Mouse (Mus musculus): ENCODE data around the gene Ppp1r16b. TPM values are rescaled to one million over a fixed set of nuclear protein-coding genes. Genes with fewer than 3 reads are reported as not detected.

The Ppp1r16b gene
- polyA plus RNA-seq, 1 experiment, result not detected

DNA sequence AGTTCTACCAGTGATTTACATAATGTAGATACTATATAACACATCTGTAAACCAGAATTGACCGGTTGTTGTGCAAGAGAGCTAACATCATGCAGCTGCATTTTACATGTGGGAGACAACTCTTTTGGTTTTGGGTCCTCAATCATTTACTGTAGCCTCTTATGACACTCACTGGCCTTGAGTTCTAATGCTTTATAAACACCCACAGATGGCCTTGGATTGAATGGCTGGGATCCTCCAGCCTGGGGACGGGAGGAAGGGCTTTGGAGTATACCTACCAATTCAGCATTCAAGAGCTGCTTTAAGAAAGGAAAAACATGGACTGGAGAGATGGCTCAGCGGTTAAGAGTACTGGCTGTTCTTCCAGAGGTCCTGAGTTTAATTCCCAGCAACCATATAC is 5.9 kb upstream of the Ppp1r16b start:
- TF ChIP-seq POLR2A (IDR thresholded peaks at IDR 0.05; ENCODE audit: insufficient read depth, low read depth, low read length) (no peak), CTCF (IDR thresholded peaks at IDR 0.05; ENCODE audit: insufficient read depth, low read depth, low read length) (no peak)
- no peak overlapping the region for H3K27ac ChIP-seq (ENCODE audit: insufficient read depth, low read depth, low read length)
- no peaks in the 10 kb centered on the region for H3K4me1 ChIP-seq (ENCODE audit: control insufficient read depth, insufficient read depth, low read length)
- no peak overlapping the region for H3K4me3 ChIP-seq (ENCODE audit: insufficient read depth, low read depth, low read length)
- 89% methylated on average over 3 of the region's 3 CpGs for WGBS

DNA sequence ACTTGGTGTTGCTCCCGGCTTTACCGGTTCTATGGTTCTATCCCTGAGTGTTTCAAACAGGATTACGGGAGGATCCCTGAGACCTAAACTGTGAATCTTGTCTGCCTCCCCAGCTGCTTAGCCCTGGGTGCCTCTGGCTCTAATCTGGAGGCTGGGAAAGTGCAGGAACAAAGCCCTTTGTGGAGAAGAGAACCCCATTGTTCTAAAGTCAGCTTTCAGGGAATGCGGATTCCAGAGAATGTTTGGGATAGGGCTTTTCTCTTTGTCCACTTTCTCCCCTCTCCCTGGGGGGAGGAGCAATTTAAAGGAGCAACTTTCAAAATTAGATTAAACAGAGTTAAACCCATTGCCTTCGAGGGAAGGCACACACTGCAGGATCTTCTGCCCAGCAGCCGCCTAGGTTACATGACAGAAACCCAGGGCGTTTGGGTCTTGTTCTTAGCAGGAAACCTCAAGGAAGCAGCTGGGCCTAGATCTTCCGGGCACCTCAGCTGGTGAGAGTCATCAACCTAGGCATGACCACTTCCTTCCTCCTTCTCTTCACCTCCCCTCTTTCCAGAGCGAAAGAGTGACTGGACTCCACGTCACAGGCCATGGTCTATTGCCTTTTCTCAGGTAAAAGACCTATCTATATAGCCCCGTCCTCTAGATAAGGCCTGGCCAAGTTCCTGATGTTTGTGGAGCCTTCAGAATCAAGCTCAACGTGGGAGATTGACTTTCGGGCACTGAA is 1.0 kb downstream of the Ppp1r16b start:
- 57% methylated on average over 13 of the region's 13 CpGs for WGBS
- H3K4me1 ChIP-seq (ENCODE audit: control insufficient read depth, insufficient read depth, low read length), result peaks cover 30% of the 10 kb centered on the region
- H3K4me3 ChIP-seq (ENCODE audit: insufficient read depth, low read depth, low read length), result no peak overlapping the region
- TF ChIP-seq CTCF (IDR thresholded peaks at IDR 0.05; ENCODE audit: insufficient read depth, low read depth, low read length) (no peak), POLR2A (IDR thresholded peaks at IDR 0.05; ENCODE audit: insufficient read depth, low read depth, low read length) (no peak)
- H3K27ac ChIP-seq (ENCODE audit: insufficient read depth, low read depth, low read length), result peak overlapping the region; percentile 49

DNA sequence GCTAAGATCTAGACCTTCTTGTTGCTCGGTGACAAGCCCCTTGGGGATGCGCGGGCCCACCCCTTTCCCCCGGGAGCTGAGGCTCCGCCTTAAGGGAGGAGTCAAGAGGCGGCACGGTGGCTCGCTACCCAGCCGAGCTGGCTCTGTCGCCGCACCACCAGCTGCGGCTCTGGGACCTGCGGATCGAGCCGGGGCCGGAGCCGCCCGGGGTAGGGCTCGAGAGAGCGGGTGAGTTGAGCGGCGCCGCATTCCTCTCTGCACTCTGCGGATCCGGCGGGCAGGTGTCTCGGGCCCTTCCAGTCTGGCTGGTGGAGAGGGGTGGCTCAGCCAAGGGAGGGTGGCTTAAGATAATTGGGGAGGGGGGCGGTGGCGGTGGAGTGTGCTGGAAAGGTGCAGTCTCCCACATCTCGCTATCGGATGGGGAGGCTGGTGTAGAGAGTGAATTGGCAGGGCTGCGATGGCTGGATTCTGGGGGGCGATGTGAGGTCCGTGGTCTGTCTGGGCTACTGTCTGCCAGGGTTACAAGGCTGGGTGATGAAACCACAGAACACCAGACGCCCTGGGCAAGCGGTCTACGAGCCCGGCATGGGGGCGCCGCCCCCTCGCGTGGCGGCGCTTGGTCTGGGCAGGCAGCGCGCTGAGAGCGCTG is 1.9 kb downstream of the Ppp1r16b start:
- under 1% methylated on average over 47 of the region's 47 CpGs for WGBS
- Histone ChIP-seq H3K27ac (ENCODE audit: insufficient read depth, low read depth, low read length) (peak overlapping the region; percentile 92), H3K4me1 (ENCODE audit: control insufficient read depth, insufficient read depth, low read length) (peaks cover 31% of the 10 kb centered on the region), H3K4me3 (ENCODE audit: insufficient read depth, low read depth, low read length) (peak overlapping the region; percentile 84)
- TF ChIP-seq POLR2A (IDR thresholded peaks at IDR 0.05; ENCODE audit: insufficient read depth, low read depth, low read length) (peak; percentile 98), CTCF (IDR thresholded peaks at IDR 0.05; ENCODE audit: insufficient read depth, low read depth, low read length) (no peak)

DNA sequence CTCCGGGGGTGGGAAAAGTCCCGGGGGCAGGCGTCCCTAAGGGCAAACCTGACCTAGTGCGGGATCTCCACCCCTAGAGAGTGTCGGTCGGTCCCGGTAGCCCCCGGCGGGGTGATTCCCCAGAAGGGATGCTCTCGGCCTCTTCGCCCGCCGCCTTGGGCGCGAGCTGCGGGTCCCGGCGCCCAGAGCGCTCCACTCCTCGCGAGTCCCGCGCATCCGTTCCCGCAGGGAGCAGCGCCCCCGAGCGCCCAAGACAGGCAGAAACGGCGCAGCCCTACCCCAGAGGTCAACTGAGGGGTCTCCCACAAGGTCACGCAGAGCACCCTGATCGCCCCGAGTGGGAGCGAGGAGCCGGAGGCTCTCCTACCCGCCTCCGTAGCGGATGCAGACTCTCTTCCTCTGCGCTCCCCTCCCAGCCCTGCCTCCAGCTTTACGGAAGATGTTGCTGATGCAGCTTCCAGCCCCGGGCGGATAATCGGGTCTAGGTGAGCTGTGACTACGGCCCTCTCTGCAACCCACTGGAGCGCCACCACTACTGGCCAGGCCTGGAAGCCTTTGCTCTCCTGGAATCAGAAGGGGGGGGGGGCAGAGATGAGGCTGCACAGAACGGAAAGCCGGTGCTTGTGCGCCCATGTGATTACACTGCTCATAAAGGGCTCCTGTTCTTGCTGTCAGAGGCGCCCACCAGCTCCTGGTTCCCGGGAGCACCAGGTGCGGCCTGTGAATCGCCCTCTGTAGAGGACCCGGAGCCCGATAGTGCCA is 2.7 kb downstream of the Ppp1r16b start:
- H3K4me1 ChIP-seq (ENCODE audit: control insufficient read depth, insufficient read depth, low read length), result peaks cover 36% of the 10 kb centered on the region
- H3K4me3 ChIP-seq (ENCODE audit: insufficient read depth, low read depth, low read length), result peak overlapping the region; percentile 84
- TF ChIP-seq CTCF (IDR thresholded peaks at IDR 0.05; ENCODE audit: insufficient read depth, low read depth, low read length), result peak; percentile 29; the same call in 1 of the 2 replicates
- no peak; the same call in 1 of the 2 replicates for TF ChIP-seq POLR2A (IDR thresholded peaks at IDR 0.05; ENCODE audit: insufficient read depth, low read depth, low read length)
- WGBS, result under 1% methylated on average over 54 of the region's 54 CpGs
- peak overlapping the region; percentile 92 for H3K27ac ChIP-seq (ENCODE audit: insufficient read depth, low read depth, low read length)

DNA sequence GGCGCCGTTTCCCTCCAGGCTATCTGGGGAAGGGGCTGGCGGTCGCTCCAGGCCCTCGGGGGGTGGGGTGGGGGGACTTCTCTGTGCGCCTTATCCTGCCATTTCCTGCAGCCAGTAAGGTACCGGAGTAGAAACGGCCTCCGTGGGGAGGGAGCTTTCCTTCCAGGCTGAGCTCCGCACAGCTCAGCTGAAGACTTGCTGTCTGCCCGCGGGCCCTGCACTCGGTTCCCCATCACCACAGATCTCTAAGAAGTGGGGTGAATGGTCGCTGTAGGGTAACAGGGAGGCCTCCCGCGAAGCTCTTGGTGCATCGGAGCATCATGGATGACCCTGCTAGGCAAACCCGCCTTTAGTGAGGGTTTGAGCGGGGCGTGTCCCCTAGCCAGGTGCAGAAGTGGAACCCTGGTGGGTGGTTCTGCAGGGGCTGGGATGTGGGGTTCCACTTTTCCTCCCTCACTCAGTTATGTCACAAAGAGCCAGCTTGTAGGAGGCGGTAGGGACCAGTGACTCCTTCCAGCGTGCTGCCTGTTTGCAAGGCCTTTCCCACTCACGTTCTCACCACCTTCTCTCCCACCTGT is 3.3 kb downstream of the Ppp1r16b start:
- H3K27ac ChIP-seq (ENCODE audit: insufficient read depth, low read depth, low read length), result peak overlapping the region; percentile 92
- TF ChIP-seq CTCF (IDR thresholded peaks at IDR 0.05; ENCODE audit: insufficient read depth, low read depth, low read length) (no peak), POLR2A (IDR thresholded peaks at IDR 0.05; ENCODE audit: insufficient read depth, low read depth, low read length) (no peak)
- 12% methylated on average over 23 of the region's 23 CpGs for WGBS
- H3K4me1 ChIP-seq (ENCODE audit: control insufficient read depth, insufficient read depth, low read length), result peaks cover 39% of the 10 kb centered on the region
- H3K4me3 ChIP-seq (ENCODE audit: insufficient read depth, low read depth, low read length), result peak overlapping the region; percentile 84

DNA sequence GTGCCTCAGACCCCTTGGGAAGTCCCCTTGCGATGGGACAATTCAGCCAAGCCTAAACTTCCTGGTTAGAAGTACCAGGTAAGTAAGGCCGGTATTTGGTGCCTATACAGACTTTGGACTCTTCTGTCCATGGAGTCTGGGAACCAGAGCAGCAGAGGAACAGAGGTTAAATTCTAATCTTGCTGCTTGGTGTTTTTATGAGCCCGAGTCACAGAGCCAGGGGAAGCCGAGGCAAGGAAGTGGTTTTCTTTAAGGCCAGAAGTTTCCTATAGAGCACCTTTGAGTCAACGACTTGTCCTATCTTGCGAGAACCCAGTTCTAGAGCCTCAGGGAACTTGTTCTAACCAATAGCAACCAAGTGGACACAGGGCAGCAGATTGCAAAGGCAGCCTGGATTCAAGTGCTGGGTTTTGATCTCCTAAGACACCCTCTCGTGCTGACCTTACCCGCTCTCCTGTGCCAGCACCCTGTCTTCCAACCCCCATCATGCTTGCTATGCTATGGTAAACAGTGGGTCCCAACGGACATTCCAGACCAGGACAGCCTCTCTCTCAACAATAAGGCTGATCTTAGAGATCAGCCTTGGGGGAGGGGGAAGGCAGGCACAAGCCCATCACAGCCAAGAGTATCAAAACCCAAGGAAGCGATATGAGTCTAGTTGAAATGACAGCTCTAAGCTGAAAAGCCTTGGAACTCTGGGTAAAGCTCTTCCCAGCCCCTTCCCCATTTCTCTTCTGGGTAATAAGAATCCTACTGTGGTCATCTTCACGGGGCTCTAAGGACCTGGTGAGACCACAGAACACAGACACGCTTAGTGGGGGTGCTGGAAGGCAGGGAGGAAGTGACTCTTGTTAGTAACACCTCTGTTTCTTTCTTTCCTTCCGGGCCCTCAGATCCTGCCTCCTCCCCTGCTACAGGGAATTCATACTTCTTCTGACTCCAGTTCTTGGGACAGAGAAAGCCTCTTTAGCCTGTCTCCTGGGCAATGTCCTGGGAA is 4.3 kb downstream of the Ppp1r16b start:
- TF ChIP-seq CTCF (IDR thresholded peaks at IDR 0.05; ENCODE audit: insufficient read depth, low read depth, low read length), result no peak
- no peak for TF ChIP-seq POLR2A (IDR thresholded peaks at IDR 0.05; ENCODE audit: insufficient read depth, low read depth, low read length)
- peak overlapping the region; percentile 84 for H3K4me3 ChIP-seq (ENCODE audit: insufficient read depth, low read depth, low read length)
- H3K4me1 ChIP-seq (ENCODE audit: control insufficient read depth, insufficient read depth, low read length), result peaks cover 44% of the 10 kb centered on the region
- H3K27ac ChIP-seq (ENCODE audit: insufficient read depth, low read depth, low read length), result peak overlapping the region; percentile 23; the same call in 1 of the 2 replicates
- WGBS, result 60% methylated on average over 13 of the region's 13 CpGs

DNA sequence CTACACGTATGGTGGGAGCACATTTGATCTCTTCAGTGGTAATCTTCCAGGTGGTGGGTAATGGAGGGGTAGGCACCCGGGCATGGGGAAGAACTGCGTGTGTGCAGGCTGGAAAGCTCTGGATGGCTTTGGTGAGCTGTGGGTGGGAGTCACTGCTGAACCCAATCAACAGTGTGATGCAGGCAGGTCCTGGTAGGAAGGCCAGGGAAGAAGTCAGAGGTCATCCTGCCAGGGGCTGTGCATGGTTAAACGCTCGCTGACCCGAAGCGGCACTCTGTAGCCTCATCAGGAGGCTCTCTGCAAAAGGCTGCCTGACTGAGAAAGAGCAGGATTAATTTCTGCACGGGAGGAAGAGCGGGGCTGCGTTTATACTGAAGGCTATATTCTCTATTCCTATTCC is 5.4 kb downstream of the Ppp1r16b start:
- no peak overlapping the region for H3K4me3 ChIP-seq (ENCODE audit: insufficient read depth, low read depth, low read length)

DNA sequence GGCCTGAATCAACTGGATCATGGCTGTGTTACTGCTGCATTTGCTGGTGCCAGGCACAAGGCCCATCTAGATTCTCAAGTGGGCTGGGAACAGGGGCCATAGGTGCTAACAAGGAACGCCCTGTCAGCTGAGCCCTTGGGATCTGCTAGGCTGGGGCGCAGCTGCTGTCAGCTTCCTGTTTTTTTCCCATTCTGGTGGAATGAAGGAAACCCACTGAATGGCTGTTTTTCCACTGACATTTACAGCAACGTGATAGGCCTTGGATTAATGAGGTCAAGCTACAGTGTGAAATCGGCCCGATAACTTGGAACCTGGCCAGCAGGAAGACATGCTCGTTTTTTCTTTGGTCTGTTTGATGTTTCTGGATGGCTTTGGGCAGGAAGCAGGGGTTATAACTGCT is 7.6 kb downstream of the Ppp1r16b start:
- Histone ChIP-seq H3K4me1 (ENCODE audit: control insufficient read depth, insufficient read depth, low read length) (peaks cover 40% of the 10 kb centered on the region), H3K27ac (ENCODE audit: insufficient read depth, low read depth, low read length) (peak overlapping the region; percentile 12; the same call in 1 of the 2 replicates), H3K4me3 (ENCODE audit: insufficient read depth, low read depth, low read length) (no peak overlapping the region)
- TF ChIP-seq POLR2A (IDR thresholded peaks at IDR 0.05; ENCODE audit: insufficient read depth, low read depth, low read length) (no peak), CTCF (IDR thresholded peaks at IDR 0.05; ENCODE audit: insufficient read depth, low read depth, low read length) (no peak)
- WGBS, result 23% methylated on average over 6 of the region's 6 CpGs

More for the DNA sequence above, 5.4 kb downstream of the Ppp1r16b start:
- H3K27ac ChIP-seq (ENCODE audit: insufficient read depth, low read depth, low read length), result no peak overlapping the region
- H3K4me1 ChIP-seq (ENCODE audit: control insufficient read depth, insufficient read depth, low read length), result peaks cover 42% of the 10 kb centered on the region
- TF ChIP-seq CTCF (IDR thresholded peaks at IDR 0.05; ENCODE audit: insufficient read depth, low read depth, low read length) (no peak), POLR2A (IDR thresholded peaks at IDR 0.05; ENCODE audit: insufficient read depth, low read depth, low read length) (no peak)
- 43% methylated on average over 10 of the region's 10 CpGs for WGBS

Measured in olfactory bulb, adult 2 months (tissue).